Mouse (Mus musculus) myocyte (in vitro differentiated cells): ENCODE measurements at regions not wholly inside any gene's neighbourhood (a gene's known extent, or its start where the extent isn't known, plus 50 kb on each side); places are given as distances from the start of the nearest gene placed in this dataset.

Experiments
- H3K27me3 ChIP-seq: one replicate; pipeline ENCODE4 v1.6.1; 2011; ENCODE audit not compliant: control insufficient read depth, insufficient read depth, insufficient read length
- H3K36me3 ChIP-seq: one replicate; pipeline ENCODE4 v1.6.1; 2011; ENCODE audit not compliant: control insufficient read depth, insufficient read depth
- H3K4me2 ChIP-seq: one replicate; pipeline ENCODE4 v1.6.1; 2011; ENCODE audit warnings: low read depth, control low read depth
- H3K4me3 ChIP-seq: one replicate; pipeline ENCODE4 v1.5.1; 2011; ENCODE audit warnings: mild to moderate bottlenecking, control low read depth, moderate library complexity
- H3K79me2 ChIP-seq: one replicate; pipeline ENCODE4 v1.6.1; 2011; ENCODE audit not compliant: control insufficient read depth, insufficient read depth
- H3ac ChIP-seq: one replicate; pipeline ENCODE4 v1.6.1; 2011; ENCODE audit not compliant: control insufficient read depth, insufficient read length
- CEBPB ChIP-seq: IDR thresholded peaks from 2 replicates; pipeline ENCODE4 v1.6.1; 2011; ENCODE audit warnings: mild to moderate bottlenecking, moderate library complexity; ENCODE audit not compliant: poor library complexity, insufficient read depth, severe bottlenecking
- E2F4 ChIP-seq: IDR thresholded peaks from one replicate; pipeline ENCODE4 v1.6.1; 2011; ENCODE audit warnings: mild to moderate bottlenecking, control low read depth, moderate library complexity; ENCODE audit not compliant: insufficient read depth
- MAX ChIP-seq: IDR thresholded peaks from one replicate; pipeline ENCODE4 v1.6.1; 2011; ENCODE audit warnings: low read depth, mild to moderate bottlenecking, control low read depth
- MYOD1 ChIP-seq, 3 experiments: IDR thresholded peaks; one replicate each; pipeline ENCODE4 v1.6.1; 2011; ENCODE audit warnings: control low read depth in 2 of 3, low read depth in 2 of 3, mild to moderate bottlenecking in 2 of 3, moderate library complexity in 1 of 3; ENCODE audit not compliant: insufficient read length in 2 of 3, control insufficient read depth in 1 of 3
- MYOG ChIP-seq, 3 experiments: IDR thresholded peaks; one replicate each; pipeline ENCODE4 v1.6.1; 2011; ENCODE audit warnings: control low read depth in 2 of 3, low read depth in 2 of 3, mild to moderate bottlenecking in 2 of 3; ENCODE audit not compliant: insufficient read length in 2 of 3, control insufficient read depth in 1 of 3, insufficient read depth in 1 of 3
- POLR2A ChIP-seq: IDR thresholded peaks from one replicate; pipeline ENCODE4 v1.6.1; 2011; ENCODE audit warnings: low read depth, mild to moderate bottlenecking, control low read depth, moderate library complexity; ENCODE audit not compliant: insufficient read length
- POLR2AphosphoS2 ChIP-seq: IDR thresholded peaks from one replicate; pipeline ENCODE4 v1.6.1; 2011; ENCODE audit warnings: low read depth, control low read depth; ENCODE audit not compliant: insufficient read length
- REST ChIP-seq: IDR thresholded peaks from one replicate; pipeline ENCODE4 v1.6.1; 2011; ENCODE audit warnings: mild to moderate bottlenecking, control low read depth, moderate library complexity; ENCODE audit not compliant: insufficient read depth, insufficient read length
- SRF ChIP-seq: IDR thresholded peaks from one replicate; pipeline ENCODE4 v1.6.1; 2011; ENCODE audit warnings: low read depth; ENCODE audit not compliant: control insufficient read depth, insufficient read length
- TCF12 ChIP-seq: IDR thresholded peaks from one replicate; pipeline ENCODE4 v1.6.1; 2011; ENCODE audit warnings: mild to moderate bottlenecking, control low read depth; ENCODE audit not compliant: poor library complexity, insufficient read depth, severe bottlenecking
- TCF3 ChIP-seq: IDR thresholded peaks from one replicate; pipeline ENCODE4 v1.6.1; 2011; ENCODE audit warnings: low read depth, control low read depth; ENCODE audit not compliant: insufficient read length
- USF1 ChIP-seq: IDR thresholded peaks from one replicate; pipeline ENCODE4 v1.6.1; 2011; ENCODE audit warnings: low read depth, mild to moderate bottlenecking, control low read depth, moderate library complexity

DNA sequence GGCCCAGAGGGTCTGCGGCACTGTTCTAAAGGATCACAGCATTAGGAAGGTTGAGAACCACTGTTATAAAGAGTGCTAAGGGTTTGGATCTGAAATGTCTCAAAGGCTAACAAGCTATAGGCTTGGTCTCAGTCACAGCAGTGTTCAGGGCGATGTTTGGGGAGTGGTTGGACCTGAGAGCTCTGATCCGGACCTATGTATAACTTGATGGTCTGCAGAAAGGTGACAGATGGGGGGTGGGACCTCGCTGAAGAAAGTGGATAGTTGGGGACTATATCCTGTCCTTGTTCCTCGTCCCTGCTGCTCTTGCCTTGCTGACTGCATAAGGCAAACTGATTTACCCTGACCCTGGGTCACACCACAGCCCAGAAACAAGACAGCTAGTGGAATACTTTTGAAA is 572.9 kb downstream of the Tmem132b start:
- Histone ChIP-seq H3K27me3 (no peaks in the 10 kb centered on the region), H3K4me3 (no peak overlapping the region), H3K4me2 (no peak overlapping the region), H3K36me3 (no peaks in the 10 kb centered on the region), H3K79me2 (no peaks in the 10 kb centered on the region), H3ac (no peak overlapping the region)
- no peak for TF ChIP-seq TCF3
- TF ChIP-seq USF1, result no peak
- no peak for TF ChIP-seq E2F4
- no peak for TF ChIP-seq SRF
- no peak for TF ChIP-seq POLR2AphosphoS2
- TF ChIP-seq MYOG (IDR thresholded peaks at IDR 0.05; ENCODE audit: control insufficient read depth in 1 of 3, insufficient read depth in 1 of 3, insufficient read length in 2 of 3, low read depth in 2 of 3), result no peak
- TF ChIP-seq POLR2A, result no peak
- TF ChIP-seq MAX, result no peak
- no peak for TF ChIP-seq REST
- TF ChIP-seq TCF12, result no peak

DNA sequence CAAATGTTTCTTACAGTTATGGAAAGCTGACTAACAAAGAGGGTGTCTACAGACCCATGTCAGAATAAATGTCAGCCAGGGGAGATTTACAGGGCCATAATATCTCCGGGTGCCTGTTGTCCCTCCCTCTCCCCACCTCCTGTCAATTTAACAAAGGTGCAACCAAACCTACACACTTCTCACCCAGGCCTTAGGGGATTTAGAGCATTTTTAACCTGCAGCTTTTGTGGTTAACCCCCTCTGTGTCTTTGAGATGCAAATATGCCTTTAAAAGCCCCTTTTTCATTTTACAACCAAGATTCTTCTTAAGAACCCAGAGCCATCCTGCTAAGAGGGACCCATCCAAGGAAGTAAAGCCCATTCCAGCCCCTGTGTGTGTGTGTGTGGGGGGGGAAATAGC is 573.3 kb downstream of the Tmem132b start:
- Histone ChIP-seq H3K36me3 (no peaks in the 10 kb centered on the region), H3K79me2 (no peaks in the 10 kb centered on the region), H3ac (no peak overlapping the region), H3K4me2 (no peak overlapping the region), H3K27me3 (no peaks in the 10 kb centered on the region), H3K4me3 (no peak overlapping the region)
- TF ChIP-seq E2F4 (no peak), MYOD1 (IDR thresholded peaks at IDR 0.05; ENCODE audit: control insufficient read depth in 1 of 3, insufficient read length in 2 of 3, low read depth in 2 of 3) (no peak), REST (no peak), POLR2A (no peak), SRF (no peak), POLR2AphosphoS2 (no peak), CEBPB (no peak), USF1 (no peak), TCF3 (no peak), MAX (no peak)

DNA sequence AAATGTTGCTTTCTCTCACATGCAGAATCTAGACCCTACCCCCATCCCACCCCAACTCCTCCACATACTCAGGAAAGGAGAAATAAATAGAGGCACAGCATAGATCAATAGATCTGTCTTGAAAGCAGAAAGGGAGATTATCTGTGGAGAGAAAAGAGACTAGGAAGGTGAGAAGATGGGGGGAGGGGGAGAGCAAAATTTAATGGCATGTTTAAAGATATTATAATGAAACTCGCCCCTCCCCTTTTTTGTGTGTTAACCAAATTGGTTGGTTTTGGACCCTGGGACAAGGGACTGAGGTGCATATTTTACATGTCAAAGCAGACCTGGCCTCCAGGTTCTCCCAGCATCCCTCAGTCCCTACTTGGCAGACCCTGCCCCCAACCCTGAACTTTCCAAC is 573.9 kb downstream of the Tmem132b start:
- no peaks in the 10 kb centered on the region for H3K27me3 ChIP-seq
- no peak overlapping the region for H3K4me2 ChIP-seq
- H3K79me2 ChIP-seq, result no peaks in the 10 kb centered on the region
- H3ac ChIP-seq, result no peak overlapping the region
- no peak overlapping the region for H3K4me3 ChIP-seq
- no peak for TF ChIP-seq TCF12
- H3K36me3 ChIP-seq, result no peaks in the 10 kb centered on the region

DNA sequence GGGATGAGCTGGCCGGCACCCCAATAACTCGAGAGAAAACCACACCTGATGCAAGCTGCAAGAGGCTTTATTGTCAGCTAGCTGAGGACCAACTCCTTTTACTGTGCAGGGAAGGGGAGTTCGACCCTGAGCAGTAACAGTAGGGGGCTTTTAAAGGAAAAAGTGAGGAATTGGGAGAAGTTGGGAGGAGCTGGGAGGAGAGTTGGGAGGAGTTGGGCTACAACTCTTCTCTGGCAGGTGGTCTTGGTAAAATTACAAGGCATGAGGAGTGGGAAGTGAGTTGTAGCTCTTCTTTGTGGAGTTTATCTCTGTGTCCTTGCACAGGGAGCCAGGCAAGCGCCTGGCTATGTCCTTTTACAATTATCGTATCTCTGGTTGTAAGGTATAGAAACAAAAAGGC is 575.4 kb downstream of the Tmem132b start:
- H3K27me3 ChIP-seq, result no peaks in the 10 kb centered on the region
- H3ac ChIP-seq, result no peak overlapping the region
- no peaks in the 10 kb centered on the region for H3K79me2 ChIP-seq
- TF ChIP-seq TCF3, result no peak
- no peak overlapping the region for H3K4me2 ChIP-seq
- H3K4me3 ChIP-seq, result no peak overlapping the region
- H3K36me3 ChIP-seq, result no peaks in the 10 kb centered on the region

DNA sequence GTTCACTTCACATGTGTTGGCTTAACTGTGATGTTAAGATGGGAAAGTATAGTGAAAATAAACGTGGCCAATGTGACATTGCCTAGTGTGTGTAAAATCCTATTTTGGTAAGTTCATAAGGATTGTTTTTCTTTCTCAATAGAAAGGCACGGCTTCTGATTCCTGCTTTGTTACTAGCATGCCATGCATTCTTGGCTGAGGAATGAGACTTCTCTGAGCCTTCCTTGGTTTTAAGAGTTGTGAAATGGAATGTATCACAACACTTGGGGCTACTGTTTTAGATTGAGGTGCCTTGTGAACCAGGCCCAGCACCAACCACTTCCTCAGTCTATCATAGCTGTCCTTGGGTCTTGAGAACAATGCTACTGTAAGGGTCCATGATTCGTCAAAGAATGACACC is 577.3 kb downstream of the Tmem132b start:
- TF ChIP-seq TCF12, result no peak
- no peak for TF ChIP-seq E2F4
- no peak for TF ChIP-seq MAX
- no peak for TF ChIP-seq REST
- no peak for TF ChIP-seq SRF

DNA sequence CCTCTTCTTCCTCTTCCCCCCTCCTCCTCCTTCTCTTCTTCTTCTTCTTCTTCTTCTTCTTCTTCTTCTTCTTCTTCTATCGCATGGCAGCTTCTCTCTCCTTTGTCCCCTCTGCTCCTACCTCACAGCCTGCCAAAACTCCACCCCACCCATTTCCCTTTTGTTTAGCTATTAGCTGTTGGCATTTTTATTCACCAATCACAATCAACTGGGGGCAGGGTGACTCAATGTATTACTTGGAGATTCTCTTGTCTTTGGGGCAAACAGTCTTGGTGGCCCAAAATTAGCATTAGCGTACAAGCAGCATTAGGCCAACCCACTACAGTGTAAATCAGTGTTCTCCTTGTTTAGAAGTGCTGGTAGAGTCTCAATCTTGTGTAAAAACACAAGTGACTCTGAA is 585.7 kb downstream of the Tmem132b start:
- Histone ChIP-seq H3K4me3 (no peak overlapping the region), H3K27me3 (no peaks in the 10 kb centered on the region), H3ac (no peak overlapping the region), H3K79me2 (no peaks in the 10 kb centered on the region), H3K4me2 (no peak overlapping the region), H3K36me3 (no peaks in the 10 kb centered on the region)
- TF ChIP-seq SRF (no peak), POLR2A (no peak), MYOG (IDR thresholded peaks at IDR 0.05; ENCODE audit: control insufficient read depth in 1 of 3, insufficient read depth in 1 of 3, insufficient read length in 2 of 3, low read depth in 2 of 3) (no peak), TCF3 (no peak), USF1 (no peak), MAX (no peak), REST (no peak), TCF12 (no peak), E2F4 (no peak)

More for the DNA sequence above, 577.3 kb downstream of the Tmem132b start:
- Histone ChIP-seq H3K4me2 (no peak overlapping the region), H3K27me3 (no peaks in the 10 kb centered on the region), H3K79me2 (no peaks in the 10 kb centered on the region), H3K36me3 (no peaks in the 10 kb centered on the region), H3ac (no peak overlapping the region), H3K4me3 (no peak overlapping the region)
